Mouse (Mus musculus) heart, embryonic 10.5 days (tissue): ENCODE data around the gene Tmprss13. TPM values are rescaled to one million over a fixed set of nuclear protein-coding genes. Genes with fewer than 3 reads are reported as not detected.

Experiments
- DNase-seq: peaks from one replicate; pipeline ENCODE4 v3.0.0-alpha.2; 2017; ENCODE audit warnings: low spot score
- H3K27ac ChIP-seq: fragments of 300-500 bp; sonication (generic); 2 replicates; pipeline ENCODE4 v1.5.1; 2016; ENCODE audit warnings: mild to moderate bottlenecking
- H3K27me3 ChIP-seq: fragments of 300-500 bp; sonication (generic); 2 replicates; pipeline ENCODE4 v1.6.1; 2016; ENCODE audit warnings: mild to moderate bottlenecking; ENCODE audit not compliant: poor library complexity, insufficient read depth, severe bottlenecking
- H3K36me3 ChIP-seq: fragments of 300-500 bp; sonication (generic); 2 replicates; pipeline ENCODE4 v1.6.1; 2016; ENCODE audit warnings: mild to moderate bottlenecking, moderate library complexity
- H3K4me1 ChIP-seq: fragments of 300-500 bp; sonication (generic); 2 replicates; pipeline ENCODE4 v1.6.1; 2016; ENCODE audit warnings: mild to moderate bottlenecking
- H3K4me3 ChIP-seq: fragments of 300-500 bp; sonication (generic); 2 replicates; pipeline ENCODE4 v1.5.1; 2016; ENCODE audit warnings: mild to moderate bottlenecking, moderate library complexity
- H3K9me3 ChIP-seq: fragments of 300-500 bp; sonication (generic); 2 replicates; pipeline ENCODE4 v1.6.1; 2016; ENCODE audit warnings: mild to moderate bottlenecking, moderate library complexity
- WGBS: fragments of 180-500 bp; shearing (Covaris S2); methylation state at CpG from one replicate; pipeline ENCODE4 v1.1.7; 2016; 5-methylcytosine and 5-hydroxymethylcytosine counted together
- polyA plus RNA-seq: library from polyadenylated mRNA; unstranded; fragments of >200 nt; fragmentation: Nextera tagmentation; extraction: Ambion mirVana; gene quantifications from 2 replicates; pipeline ENCODE4 v1.2.1, GENCODE M21; 2016

The Tmprss13 gene
- polyA plus RNA-seq, 1 experiment from 2014 or later: 0.29 TPM

DNA sequence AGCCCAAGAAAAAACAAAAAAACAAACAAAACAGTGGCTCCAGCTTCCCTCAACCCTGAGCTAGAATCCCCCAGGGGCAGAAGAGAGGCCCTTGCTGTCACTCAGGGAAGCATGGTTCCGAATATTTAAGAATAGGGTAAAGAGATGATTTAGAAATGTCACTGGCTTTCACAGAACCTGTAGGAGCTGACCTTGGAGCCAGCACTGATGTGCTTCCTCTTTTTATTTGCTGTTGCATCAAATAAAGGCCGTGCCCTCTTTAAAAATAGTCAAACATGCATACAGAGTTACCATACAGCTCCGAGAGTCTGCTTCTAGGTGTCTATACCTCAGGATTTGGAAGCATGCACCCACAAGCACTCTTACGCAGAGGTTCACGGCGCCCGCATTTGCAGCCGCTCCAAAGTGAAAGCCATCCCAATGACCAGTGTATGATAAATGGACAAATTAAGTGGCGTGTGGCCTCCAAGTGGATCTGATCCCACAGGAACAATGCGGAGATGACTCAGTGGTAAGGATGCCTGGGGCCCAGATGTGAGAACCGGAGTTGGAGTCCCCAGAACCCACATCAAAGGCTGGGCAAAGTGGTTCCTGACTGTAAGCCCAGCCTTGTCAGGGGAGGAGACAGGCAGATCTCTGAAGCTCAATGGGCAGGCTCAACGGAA, 12.0 kb upstream of the Tmprss13 start:
- H3K4me1 ChIP-seq: no peaks in the 10 kb centered on the region
- peaks cover 5% of the 10 kb centered on the region; the same call in 1 of the 2 replicates for H3K27me3 ChIP-seq
- WGBS: 84% methylated on average over 12 of the region's 12 CpGs
- no peak overlapping the region for H3K4me3 ChIP-seq
- no peaks in the 10 kb centered on the region for H3K9me3 ChIP-seq
- H3K27ac ChIP-seq: no peak overlapping the region
- no peak for DNase-seq
- no peaks in the 10 kb centered on the region for H3K36me3 ChIP-seq

DNA sequence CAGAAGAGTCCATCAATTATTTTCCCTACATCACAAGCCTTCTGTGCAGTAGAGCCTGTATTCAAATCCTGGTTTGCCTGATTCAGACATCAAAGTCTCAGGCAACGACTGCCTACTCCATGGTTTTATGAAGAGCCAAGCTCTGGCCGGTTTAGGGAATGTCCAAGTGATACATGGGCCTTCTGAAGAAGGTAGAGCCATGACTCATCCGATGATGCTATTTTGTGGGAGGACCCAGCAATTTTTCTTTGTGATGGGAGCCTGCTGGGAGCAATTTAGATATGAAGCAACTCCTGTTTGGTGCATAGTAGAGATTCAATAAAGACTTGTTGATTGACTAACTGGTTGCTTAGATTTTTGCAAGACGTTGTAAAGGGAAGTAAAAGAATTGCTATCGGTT, 10.4 kb upstream of the Tmprss13 start:
- DNase-seq: no peak
- 79% methylated on average over 5 of the region's 5 CpGs for WGBS
- H3K27me3 ChIP-seq: peaks cover 9% of the 10 kb centered on the region; the same call in 1 of the 2 replicates
- H3K4me1 ChIP-seq: no peaks in the 10 kb centered on the region
- H3K4me3 ChIP-seq: no peak overlapping the region
- H3K36me3 ChIP-seq: no peaks in the 10 kb centered on the region
- no peak overlapping the region for H3K27ac ChIP-seq
- no peaks in the 10 kb centered on the region for H3K9me3 ChIP-seq

DNA sequence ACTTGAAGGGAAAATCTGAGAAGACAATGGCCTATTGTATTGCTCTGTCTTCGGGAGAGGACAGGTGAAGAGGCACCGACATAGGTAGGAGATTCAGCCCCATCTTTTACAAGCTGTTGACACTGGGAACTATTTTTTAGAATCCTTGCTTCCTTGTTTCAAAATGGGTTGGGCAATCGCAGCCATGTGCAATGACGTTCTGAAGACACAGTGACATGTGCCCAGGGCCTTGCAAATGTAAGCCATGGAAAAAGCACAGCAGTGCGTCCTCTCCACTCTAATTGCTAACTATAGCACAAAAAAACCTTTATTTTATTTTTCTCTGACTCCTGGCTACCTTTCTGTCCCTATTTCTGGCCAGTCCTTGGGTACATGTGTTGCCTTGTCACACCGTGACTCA, 7.0 kb upstream of the Tmprss13 start:
- H3K4me3 ChIP-seq: no peak overlapping the region
- H3K36me3 ChIP-seq: no peaks in the 10 kb centered on the region
- peaks cover 34% of the 10 kb centered on the region for H3K27me3 ChIP-seq
- 84% methylated on average over 6 of the region's 6 CpGs for WGBS
- H3K27ac ChIP-seq: no peak overlapping the region
- no peaks in the 10 kb centered on the region for H3K4me1 ChIP-seq
- no peak for DNase-seq
- no peaks in the 10 kb centered on the region for H3K9me3 ChIP-seq

GRCm38 (mm10) chr9:45313913-45314312, 5.0 kb upstream of the Tmprss13 start:
- Histone ChIP-seq H3K27ac (no peak overlapping the region), H3K9me3 (no peaks in the 10 kb centered on the region), H3K4me1 (no peaks in the 10 kb centered on the region), H3K4me3 (no peak overlapping the region), H3K36me3 (no peaks in the 10 kb centered on the region), H3K27me3 (peaks cover 50% of the 10 kb centered on the region)
- WGBS: 67% methylated on average over 3 of the region's 3 CpGs
- no peak for DNase-seq

GRCm38 (mm10) chr9:45317635-45318034, 1.3 kb upstream of the Tmprss13 start:
- 83% methylated on average over 3 of the region's 3 CpGs for WGBS
- Histone ChIP-seq H3K27ac (no peak overlapping the region), H3K9me3 (no peaks in the 10 kb centered on the region), H3K4me3 (no peak overlapping the region), H3K4me1 (no peaks in the 10 kb centered on the region), H3K36me3 (no peaks in the 10 kb centered on the region), H3K27me3 (peaks cover 76% of the 10 kb centered on the region)
- no peak for DNase-seq

DNA sequence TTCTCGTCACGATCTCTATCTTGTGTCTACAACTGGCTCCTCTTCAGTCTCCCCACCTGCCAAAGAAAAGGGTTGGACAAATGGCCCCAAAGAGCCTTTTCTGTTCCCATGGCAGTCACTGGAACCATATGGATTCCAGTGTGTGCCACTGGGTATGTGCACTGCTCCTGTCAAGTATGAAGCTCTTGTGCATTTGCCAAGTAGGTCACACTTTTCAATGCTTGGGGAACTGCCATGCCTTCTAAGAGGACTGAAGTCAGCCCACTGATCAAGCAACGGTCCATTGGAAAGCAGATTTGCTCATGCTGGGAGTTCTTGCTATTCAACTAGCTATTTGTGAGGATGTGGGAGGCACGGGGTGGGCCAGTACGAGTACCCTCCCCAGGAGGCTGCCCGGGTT, 2.6 kb downstream of the Tmprss13 start:
- WGBS: 79% methylated on average over 6 of the region's 6 CpGs
- H3K27me3 ChIP-seq: peaks cover 63% of the 10 kb centered on the region
- H3K4me1 ChIP-seq: 0 out of 2 replicates have a peak, but pooled peaks cover 8% of the 10 kb centered on the region
- no peak overlapping the region for H3K4me3 ChIP-seq
- DNase-seq: no peak
- no peaks in the 10 kb centered on the region for H3K36me3 ChIP-seq
- no peaks in the 10 kb centered on the region for H3K9me3 ChIP-seq
- H3K27ac ChIP-seq: no peak overlapping the region

DNA sequence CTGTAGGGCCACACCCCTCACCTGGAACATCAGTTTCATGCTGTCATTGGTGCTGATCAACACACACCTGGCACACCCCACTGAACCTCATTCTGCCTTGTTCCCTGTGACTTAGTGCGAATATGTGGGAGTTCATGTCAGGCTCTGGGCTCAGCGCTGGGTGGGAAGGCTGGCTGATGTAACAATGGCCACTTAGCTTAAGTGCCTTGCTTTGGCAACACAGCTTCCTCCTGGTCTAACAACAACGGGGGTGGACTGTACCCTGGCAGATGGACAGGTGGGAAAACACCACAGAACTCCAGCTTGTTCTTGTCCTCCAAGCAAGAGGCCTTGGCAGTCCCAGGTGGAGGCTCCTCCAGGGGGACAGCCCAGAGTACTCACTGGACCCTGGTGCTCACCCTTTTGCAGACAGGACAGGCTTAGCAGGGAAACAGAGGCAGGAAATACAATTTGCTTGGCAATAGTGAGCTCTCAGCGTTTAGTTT, 3.1 kb downstream of the Tmprss13 start:
- WGBS: 78% methylated on average over 4 of the region's 4 CpGs
- peaks cover 59% of the 10 kb centered on the region for H3K27me3 ChIP-seq

GRCm38 (mm10) chr9:45326390-45326789, 7.5 kb downstream of the Tmprss13 start:
- Histone ChIP-seq H3K4me1 (peaks cover 12% of the 10 kb centered on the region; the same call in 1 of the 2 replicates), H3K27me3 (peaks cover 35% of the 10 kb centered on the region), H3K4me3 (no peak overlapping the region), H3K9me3 (no peaks in the 10 kb centered on the region), H3K27ac (no peak overlapping the region), H3K36me3 (no peaks in the 10 kb centered on the region)
- DNase-seq: no peak
- WGBS: 87% methylated on average over 9 of the region's 9 CpGs

More for the DNA sequence above, 3.1 kb downstream of the Tmprss13 start:
- Histone ChIP-seq H3K4me3 (no peak overlapping the region), H3K27ac (no peak overlapping the region), H3K4me1 (0 out of 2 replicates have a peak, but pooled peaks cover 8% of the 10 kb centered on the region), H3K36me3 (no peaks in the 10 kb centered on the region), H3K9me3 (no peaks in the 10 kb centered on the region)
- DNase-seq: no peak

GRCm38 (mm10) chr9:45328263-45328662, 9.4 kb downstream of the Tmprss13 start:
- 81% methylated on average over 4 of the region's 4 CpGs for WGBS
- Histone ChIP-seq H3K4me1 (peaks cover 12% of the 10 kb centered on the region; the same call in 1 of the 2 replicates), H3K9me3 (no peaks in the 10 kb centered on the region), H3K4me3 (no peak overlapping the region), H3K27ac (no peak overlapping the region; the same call in 1 of the 2 replicates), H3K36me3 (no peaks in the 10 kb centered on the region), H3K27me3 (peaks cover 23% of the 10 kb centered on the region)
- no peak for DNase-seq

DNA sequence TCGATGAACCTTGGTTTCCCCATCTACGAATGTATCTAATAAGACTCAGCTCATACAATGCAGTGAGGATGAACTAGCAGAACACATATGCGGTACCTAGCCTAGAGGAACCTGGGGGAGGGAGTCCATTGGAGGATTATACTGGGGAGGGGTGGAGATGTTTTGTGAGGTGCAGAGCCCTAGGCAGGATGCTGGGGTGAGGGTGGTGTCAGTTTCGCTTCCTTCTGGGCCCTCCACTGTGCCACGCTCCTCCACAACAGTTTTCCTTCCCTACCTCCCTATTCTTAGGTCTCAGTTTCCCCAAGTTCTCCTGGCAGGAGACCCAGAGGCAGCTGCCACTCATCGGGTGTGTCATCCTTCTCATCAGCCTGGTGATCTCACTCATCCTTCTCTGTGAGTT, 10.7 kb downstream of the Tmprss13 start:
- DNase-seq: no peak
- H3K27ac ChIP-seq: no peak overlapping the region
- no peaks in the 10 kb centered on the region for H3K9me3 ChIP-seq
- peaks cover 13% of the 10 kb centered on the region; the same call in 1 of the 2 replicates for H3K27me3 ChIP-seq
- 90% methylated on average over 6 of the region's 6 CpGs for WGBS
- H3K4me3 ChIP-seq: no peak overlapping the region
- H3K4me1 ChIP-seq: peaks cover 12% of the 10 kb centered on the region; the same call in 1 of the 2 replicates
- no peaks in the 10 kb centered on the region for H3K36me3 ChIP-seq

DNA sequence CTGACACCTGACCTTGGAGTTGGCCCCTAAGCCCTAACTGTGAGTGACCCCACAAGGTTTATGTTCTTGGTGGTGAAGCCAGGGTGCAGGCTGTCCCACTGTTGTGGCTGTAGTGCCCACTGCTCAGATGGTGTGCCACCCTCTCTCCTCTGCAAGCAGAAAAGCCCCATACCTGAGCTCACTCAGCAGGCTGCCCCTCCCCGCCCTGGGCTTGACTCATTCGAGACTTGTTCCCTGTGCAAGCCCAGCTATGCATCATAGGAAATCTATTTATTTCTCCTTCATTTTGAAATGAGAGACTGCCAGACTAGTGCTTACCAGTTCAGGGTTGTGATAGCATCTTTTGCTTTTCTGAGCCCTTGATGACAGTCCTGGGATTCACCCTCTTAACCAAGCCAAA, 18.5 kb downstream of the Tmprss13 start:
- no peak for DNase-seq
- Histone ChIP-seq H3K9me3 (no peaks in the 10 kb centered on the region), H3K27me3 (peaks cover 30% of the 10 kb centered on the region; the same call in 1 of the 2 replicates), H3K36me3 (no peaks in the 10 kb centered on the region), H3K4me3 (no peak overlapping the region), H3K27ac (no peak overlapping the region), H3K4me1 (no peaks in the 10 kb centered on the region)
- WGBS: 71% methylated on average over 2 of the region's 2 CpGs

GRCm38 (mm10) chr9:45343066-45343465, 24.2 kb downstream of the Tmprss13 start:
- H3K4me3 ChIP-seq: no peak overlapping the region
- WGBS: 88% methylated on average over 3 of the region's 3 CpGs
- no peak for DNase-seq
- H3K27me3 ChIP-seq: peaks cover 5% of the 10 kb centered on the region; the same call in 1 of the 2 replicates
- H3K9me3 ChIP-seq: no peaks in the 10 kb centered on the region
- no peaks in the 10 kb centered on the region for H3K36me3 ChIP-seq
- no peak overlapping the region for H3K27ac ChIP-seq
- no peaks in the 10 kb centered on the region for H3K4me1 ChIP-seq

DNA sequence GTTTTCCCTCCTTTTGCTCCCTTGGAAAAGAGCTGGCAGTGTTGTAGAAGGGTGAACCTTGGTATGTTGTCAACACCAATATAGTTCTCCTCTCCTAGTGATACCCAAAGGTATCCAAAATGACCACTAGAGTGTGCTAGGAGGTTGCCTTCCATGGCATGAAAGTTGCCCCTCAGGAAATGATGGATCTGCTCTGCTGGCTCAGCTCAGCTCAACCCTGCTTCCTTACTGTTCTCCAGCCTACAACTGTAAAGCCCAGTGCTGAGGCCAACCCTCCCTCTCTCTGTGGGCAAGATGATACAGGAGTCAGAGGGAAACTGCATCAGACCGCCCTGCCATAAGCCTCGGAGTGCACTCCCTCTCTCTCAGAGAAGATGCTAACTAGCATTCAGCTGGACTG, 26.6 kb downstream of the Tmprss13 start:
- no peaks in the 10 kb centered on the region for H3K36me3 ChIP-seq
- no peak for DNase-seq
- 0 out of 2 replicates have a peak, but pooled peaks cover 2% of the 10 kb centered on the region for H3K27me3 ChIP-seq
- 63% methylated on average over 2 of the region's 2 CpGs for WGBS
- H3K27ac ChIP-seq: no peak overlapping the region
- no peaks in the 10 kb centered on the region for H3K9me3 ChIP-seq
- no peak overlapping the region for H3K4me3 ChIP-seq
- H3K4me1 ChIP-seq: peaks cover 8% of the 10 kb centered on the region; the same call in 1 of the 2 replicates
